Mouse (Mus musculus) liver, embryonic 14.5 days (tissue): ENCODE results near the gene Rab12. TPM values are rescaled to one million over a fixed set of nuclear protein-coding genes. Genes with fewer than 3 reads are reported as not detected.

Source experiments
- ATAC-seq: fragments of 200-750 bp; cut with Nextera tagmentation; 2 replicates; pipeline ENCODE4 v1.8.0; 2017; ENCODE audit warnings: moderate number of reproducible peaks, mild to moderate bottlenecking, moderate library complexity; ENCODE audit not compliant: insufficient read depth
- DNase-seq, 3 experiments: peaks; one replicate each; pipeline ENCODE4 v3.0.0-alpha.2; 2012 to 2013; ENCODE audit warnings: low read depth in 3 of 3, low spot score in 3 of 3
- H3K27ac ChIP-seq: fragments of 300-500 bp; sonication (generic); 2 replicates; pipeline ENCODE4 v1.5.1; 2014; ENCODE audit warnings: moderate library complexity, mild to moderate bottlenecking, control low read depth, inconsistent platforms
- H3K27me3 ChIP-seq: fragments of 300-500 bp; sonication (generic); 2 replicates; pipeline ENCODE4 v1.6.1; 2014; ENCODE audit warnings: mild to moderate bottlenecking, low read length, moderate library complexity; ENCODE audit not compliant: control insufficient read depth, insufficient read depth
- H3K36me3 ChIP-seq: fragments of 300-500 bp; sonication (generic); replicated peaks from 2 replicates; pipeline ENCODE4 v1.6.1; 2014; ENCODE audit warnings: low read depth; ENCODE audit not compliant: control insufficient read depth, insufficient read depth
- H3K4me1 ChIP-seq, 2 experiments: fragments of 200-500 bp in 1 of 2; fragments of 300-500 bp in 1 of 2; sonication (generic) in 1 of 2; replicated peaks; 2 replicates each; pipeline ENCODE4 v1.6.1; 2012 to 2014; ENCODE audit warnings: antibody characterized with exemption in 1 of 2, inconsistent platforms in 1 of 2, low read length in 1 of 2; ENCODE audit not compliant: control insufficient read depth in 2 of 2, insufficient read depth in 2 of 2
- H3K4me2 ChIP-seq: fragments of 300-500 bp; sonication (generic); 2 replicates; pipeline ENCODE4 v1.6.1; 2014; ENCODE audit warnings: low read depth, mild to moderate bottlenecking, control low read depth, moderate library complexity
- H3K4me3 ChIP-seq, 2 experiments: fragments of 200-500 bp in 1 of 2; fragments of 300-500 bp in 1 of 2; sonication (generic) in 1 of 2; 2 replicates each; pipeline ENCODE4 v1.5.1; 2012 to 2014; ENCODE audit warnings: low read depth in 2 of 2, low read length in 2 of 2, mild to moderate bottlenecking in 2 of 2, control low read depth in 1 of 2, inconsistent platforms in 1 of 2, moderate library complexity in 1 of 2; ENCODE audit not compliant: insufficient read depth in 1 of 2
- H3K9ac ChIP-seq: fragments of 300-500 bp; sonication (generic); replicated peaks from 2 replicates; pipeline ENCODE4 v1.6.1; 2014; ENCODE audit warnings: mild to moderate bottlenecking, control low read depth, moderate library complexity
- H3K9me3 ChIP-seq: fragments of 300-500 bp; sonication (generic); 2 replicates; pipeline ENCODE4 v1.6.1; 2016; ENCODE audit warnings: low read length, mixed read lengths; ENCODE audit not compliant: control insufficient read depth
- CTCF ChIP-seq: IDR thresholded peaks from 2 replicates; pipeline ENCODE4 v1.5.1; 2016; ENCODE audit warnings: antibody characterized with exemption, low read depth, control low read depth
- EP300 ChIP-seq: IDR thresholded peaks from 2 replicates; pipeline ENCODE4 v1.6.1; 2016; ENCODE audit warnings: antibody characterized with exemption, low read depth
- WGBS: fragments of 180-500 bp; shearing (Covaris S2); extraction: QIAGEN DNeasy Blood & Tissue Kit; methylation state at CpG from one replicate; pipeline ENCODE4 v1.1.7; 2014; ENCODE audit not compliant: insufficient replicate concordance; 5-methylcytosine and 5-hydroxymethylcytosine counted together
- polyA plus RNA-seq, 2 experiments: library from polyadenylated mRNA; depleted of rRNA in 1 of 2; stranded (reverse) in 1 of 2; unstranded in 1 of 2; fragments of >200 nt; fragmentation: Nextera tagmentation in 1 of 2; extraction: Ambion mirVana in 1 of 2; gene quantifications; 2 replicates each; pipeline versions ENCODE4 v1.2.1 to v1.2.3; 2012 to 2014

The Rab12 gene
- polyA plus RNA-seq (2012; rRNA removed) (5.3 and 8.4 TPM in 2 replicates), polyA plus RNA-seq (2014; fragmentation: Nextera tagmentation; extraction: Ambion mirVana) (5.4 and 7.2 TPM in 2 replicates)

DNA sequence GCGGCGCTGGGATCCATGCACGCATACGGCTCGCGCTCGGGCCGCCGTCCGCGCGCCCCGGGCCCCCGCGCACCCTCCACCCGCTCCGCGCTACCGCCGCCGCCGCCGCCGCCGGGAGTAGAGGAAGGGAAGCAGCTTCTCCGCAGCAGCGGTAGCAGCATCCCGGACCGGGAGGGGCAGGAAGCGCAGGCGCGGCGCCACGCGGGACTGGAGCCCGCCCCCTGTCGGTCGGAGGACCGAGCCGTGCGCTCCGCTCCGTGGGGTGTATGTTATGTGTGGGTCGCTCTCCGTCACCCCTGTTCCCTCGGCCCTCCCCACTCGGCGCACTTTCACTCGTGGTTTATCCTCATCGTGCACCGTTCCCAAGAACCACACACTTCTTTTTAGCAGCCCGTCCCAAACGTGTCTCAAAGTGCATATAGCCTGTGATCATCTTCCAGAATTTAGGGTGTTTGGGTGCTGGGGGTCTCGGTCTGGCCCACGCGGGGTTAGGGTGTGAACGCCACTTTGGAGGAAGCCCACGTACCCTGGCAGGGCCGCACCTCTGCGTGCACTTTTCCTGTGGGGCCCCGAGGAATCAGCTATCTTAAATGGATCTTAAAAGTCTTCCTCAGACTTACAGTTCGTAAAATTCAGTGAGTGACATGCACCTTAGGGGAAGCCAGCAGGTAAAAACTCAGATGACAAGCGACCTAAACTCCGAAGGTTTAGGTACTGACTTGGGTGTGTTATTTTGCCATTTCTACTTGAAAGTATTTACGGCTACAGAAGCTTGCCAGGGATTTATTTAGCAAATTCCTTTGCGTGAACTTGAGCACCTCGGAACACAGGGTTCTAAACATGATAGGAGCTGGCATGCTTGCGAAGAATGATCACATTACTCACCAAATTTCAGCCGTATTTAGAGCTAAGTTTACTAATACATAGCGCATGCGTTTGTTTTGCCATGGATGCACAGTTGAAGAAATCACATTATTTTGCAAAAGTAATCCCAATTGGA lies at the start of gene Rab12:
Gene Rab12 (minus strand): TSS at position 176 of the 1,000 bp plus-strand sequence.
- Histone ChIP-seq H3K4me3 (peak within 1 kb of the TSS; percentile 88 to 98), H3K4me1 (peaks cover 6% of the 10 kb centered on the region in 2 experiments; a peak in 2 of 4 replicates), H3K36me3 (no peaks in the 10 kb centered on the region), H3K27me3 (no peaks in the 10 kb centered on the region), H3K9me3 (no peaks in the 10 kb centered on the region), H3K9ac (peak within 1 kb of the TSS; percentile 93), H3K27ac (no peak within 1 kb of the TSS), H3K4me2 (peak within 1 kb of the TSS; percentile 84)
- WGBS: 7% methylated on average over 71 of the region's 71 CpGs
- DNase-seq (peak; percentile 59 to 67 (median 62)), ATAC-seq (peak; percentile 93)
- TF ChIP-seq CTCF: peak; percentile 89
- TF ChIP-seq EP300: no peak

- Histone ChIP-seq H3K27me3 (no peaks in the 10 kb centered on the region), H3K9ac (no peak overlapping the region), H3K36me3 (no peaks in the 10 kb centered on the region), H3K9me3 (no peaks in the 10 kb centered on the region), H3K4me2 (no peak overlapping the region), H3K4me3 (no peak overlapping the region), H3K4me1 (no peaks in the 10 kb centered on the region), H3K27ac (no peak overlapping the region)
- DNase-seq (no peak), ATAC-seq (no peak)
- no peak for TF ChIP-seq EP300
- no peak for TF ChIP-seq CTCF
- 63% methylated on average over 7 of the region's 7 CpGs for WGBS
Measured at GRCm38 (mm10) chr17:66564213-66564612, 44.7 kb upstream of the Rab12 start.

- no peak overlapping the region for H3K9ac ChIP-seq
- H3K4me1 ChIP-seq: no peaks in the 10 kb centered on the region
- no peaks in the 10 kb centered on the region for H3K36me3 ChIP-seq
- no peaks in the 10 kb centered on the region for H3K27me3 ChIP-seq
- no peak for DNase-seq
- no peak overlapping the region for H3K27ac ChIP-seq
- ATAC-seq: no peak
- H3K4me3 ChIP-seq: no peak overlapping the region
- no peaks in the 10 kb centered on the region for H3K9me3 ChIP-seq
- no peak for TF ChIP-seq CTCF
- TF ChIP-seq EP300: no peak
- no peak overlapping the region for H3K4me2 ChIP-seq
- 37% methylated on average over 1 of the region's 1 CpGs for WGBS
Measured at GRCm38 (mm10) chr17:66563551-66563950, 44.0 kb upstream of the Rab12 start.

DNA sequence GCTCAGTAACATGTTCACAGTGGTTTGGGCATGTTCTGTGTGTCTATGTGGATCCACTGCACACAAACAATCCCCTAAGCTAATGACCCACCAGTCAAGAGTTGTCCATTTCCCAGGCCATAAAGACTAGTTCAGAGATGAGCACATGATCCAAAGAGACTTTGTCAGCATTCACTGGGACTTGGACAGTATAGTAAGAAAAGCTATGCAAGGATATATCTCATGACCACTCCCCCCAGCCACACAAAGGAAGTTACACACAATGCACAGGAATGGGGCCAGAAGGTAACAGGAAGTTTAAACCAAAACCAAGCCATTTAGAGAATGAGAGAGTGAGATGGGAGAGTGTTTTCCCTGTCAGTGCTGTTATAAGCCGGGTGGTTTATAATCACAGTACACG lies 41.9 kb upstream of the Rab12 start:
- WGBS: 33% methylated on average over 2 of the region's 2 CpGs
- no peak for ATAC-seq
- no peak overlapping the region for H3K4me3 ChIP-seq
- no peak for DNase-seq
- no peaks in the 10 kb centered on the region for H3K9me3 ChIP-seq
- TF ChIP-seq CTCF: no peak
- no peak for TF ChIP-seq EP300
- no peaks in the 10 kb centered on the region for H3K27me3 ChIP-seq
- no peak overlapping the region for H3K27ac ChIP-seq
- no peaks in the 10 kb centered on the region for H3K36me3 ChIP-seq
- H3K9ac ChIP-seq: no peak overlapping the region
- H3K4me2 ChIP-seq: no peak overlapping the region
- no peaks in the 10 kb centered on the region for H3K4me1 ChIP-seq
